In genomic region chr11:60280429-60281414, GRCm38 (mm10) we compare ENCODE assay signal across 11 mouse cellular contexts. TPM values are rescaled to one million over a fixed set of nuclear protein-coding genes. Genes with fewer than 3 reads are reported as not detected.
DNase-seq lines count a peak whose midpoint lies in the region; ATAC-seq and TF ChIP-seq lines count a peak whose summit lies in the region.
"Had no signal": no experiment of that assay in that cellular context is flagged by ENCODE, and none has a peak within 500 bp of the region (broad histone marks: within the 10 kb centered on the region; RNA-seq: fewer than 3 reads in every experiment).

No protein-coding gene starts in this region.

- H3K4me2 ChIP-seq in lung, embryonic 14.5 days = no peak overlapping the region
- no peak overlapping the region for H3K4me2 ChIP-seq in intestine, embryonic 14.5 days (ENCODE audit: low read length)
- peak overlapping the region; percentile 49 for H3K4me2 ChIP-seq in myocyte (ENCODE audit: low read depth)

- no peaks in the 10 kb centered on the region for H3K36me3 ChIP-seq in lung, embryonic 14.5 days (ENCODE audit: insufficient read depth)
- no peaks in the 10 kb centered on the region for H3K36me3 ChIP-seq in intestine, embryonic 14.5 days (ENCODE audit: control insufficient read depth, insufficient read depth, low read length)
- no peaks in the 10 kb centered on the region for H3K36me3 ChIP-seq in myocyte (ENCODE audit: control insufficient read depth, insufficient read depth)

- no peak overlapping the region for H3K4me3 ChIP-seq in lung, embryonic 14.5 days (ENCODE audit: low read depth, low read length)
- H3K4me3 ChIP-seq in intestine, embryonic 14.5 days (ENCODE audit: low read depth, low read length) = no peak overlapping the region
- H3K4me3 ChIP-seq in myocyte = no peak overlapping the region

- H3K27ac ChIP-seq in lung, embryonic 14.5 days (ENCODE audit: low read depth) = peak overlapping the region; percentile 36; the same call in 1 of the 2 replicates
- peak overlapping the region; percentile 43; the same call in 1 of the 2 replicates for H3K27ac ChIP-seq in intestine, embryonic 14.5 days (ENCODE audit: low read depth)

- H3K9ac ChIP-seq in lung, embryonic 14.5 days = no peak overlapping the region
- no peak overlapping the region for H3K9ac ChIP-seq in intestine, embryonic 14.5 days (ENCODE audit: low read length)

- H3K4me1 ChIP-seq in lung, embryonic 14.5 days (ENCODE audit: insufficient read depth) = peaks cover 18% of the 10 kb centered on the region
- peaks cover 35% of the 10 kb centered on the region for H3K4me1 ChIP-seq in intestine, embryonic 14.5 days (replicated peaks; ENCODE audit: control insufficient read depth, insufficient read depth, low read length)

- TF ChIP-seq CTCF in lung, embryonic 14.5 days (IDR thresholded peaks at IDR 0.05; ENCODE audit: low read depth) = peak; percentile 20; the same call in 1 of the 2 replicates

- H3K27me3 ChIP-seq in lung, embryonic 14.5 days (ENCODE audit: insufficient read depth, low read length) = no peaks in the 10 kb centered on the region
- H3K27me3 ChIP-seq in intestine, embryonic 14.5 days (replicated peaks; ENCODE audit: control insufficient read depth, insufficient read depth, low read length) = no peaks in the 10 kb centered on the region
- H3K27me3 ChIP-seq in myocyte (ENCODE audit: control insufficient read depth, insufficient read depth, insufficient read length) = no peaks in the 10 kb centered on the region

- no peak for ATAC-seq in lung, embryonic 14.5 days (ENCODE audit: insufficient read depth)
- no peak for ATAC-seq in intestine, embryonic 14.5 days (replicated peaks; ENCODE audit: low FRiP score, low TSS enrichment, low read depth)
- ATAC-seq in cerebellum, adult (ENCODE audit: insufficient number of reproducible peaks, low FRiP score, low TSS enrichment) = no peak
- ATAC-seq: activated CD4-positive, CD25-positive, alpha-beta regulatory T cell, adult 4 months; CD4-positive, CD25-positive, alpha-beta regulatory T cell, adult 4 months had no signal

- no peak for TF ChIP-seq POLR2A in myocyte (IDR thresholded peaks at IDR 0.05; ENCODE audit: insufficient read length, low read depth)

- H3ac ChIP-seq in myocyte (ENCODE audit: control insufficient read depth, insufficient read length) = no peak overlapping the region

- DNase-seq in embryo, embryonic 11 days = peak; percentile 21
- no peak for DNase-seq in embryo, embryonic 10 days (ENCODE audit: low spot score)
- peak; percentile 82 for DNase-seq in lung, embryonic 14.5 days
- DNase-seq in lung, adult 18-20 months = no peak
- DNase-seq in intestine, embryonic 14.5 days (ENCODE audit: low spot score) = no peak
- no peak for DNase-seq in MN1 (ENCODE audit: low spot score)
- DNase-seq: heart, postnatal 36 days had no signal

- H3K79me2 ChIP-seq in myocyte (ENCODE audit: control insufficient read depth, insufficient read depth) = no peaks in the 10 kb centered on the region

- no peaks in the 10 kb centered on the region for H3K9me3 ChIP-seq in lung, embryonic 14.5 days (ENCODE audit: low read depth, low read length)
- H3K9me3 ChIP-seq in intestine, embryonic 14.5 days (ENCODE audit: control insufficient read depth, low read length) = no peaks in the 10 kb centered on the region

- 61% methylated on average over 11 of the region's 11 CpGs for WGBS in lung, embryonic 14.5 days
- 69% methylated on average over 11 of the region's 11 CpGs for WGBS in intestine, embryonic 14.5 days

TF ChIP-seq in myocyte, 11 proteins besides CTCF, POLR2A, EP300 and RAD21:
- TF ChIP-seq REST (IDR thresholded peaks at IDR 0.05; ENCODE audit: insufficient read depth, insufficient read length) (no peak), TCF12 (IDR thresholded peaks at IDR 0.05; ENCODE audit: insufficient read depth, poor library complexity, severe bottlenecking) (no peak), USF1 (IDR thresholded peaks at IDR 0.05; ENCODE audit: low read depth) (no peak), POLR2AphosphoS2 (IDR thresholded peaks at IDR 0.05; ENCODE audit: insufficient read length, low read depth) (no peak), MYOG (IDR thresholded peaks at IDR 0.05; ENCODE audit: control insufficient read depth in 1 of 3, insufficient read depth in 1 of 3, insufficient read length in 2 of 3, low read depth in 2 of 3) (no peak)

RNA-seq across cellular contexts. Expression of gene Srebf1, which starts 58.3 kb away (rescaled TPM):
- 73.9 and 77.2 TPM in 2 replicates for polyA plus RNA-seq in lung, embryonic 14.5 days (2014; fragmentation: Nextera tagmentation; extraction: Ambion mirVana)
- 85.0 and 97.7 TPM in 2 replicates for polyA plus RNA-seq in intestine, embryonic 14.5 days (2014; fragmentation: Nextera tagmentation; extraction: Ambion mirVana)
- polyA plus RNA-seq in myocyte (2012; fragmentation: generic; extraction: Trizol) = 192 TPM

Comparison
In these comparisons a context has a peak if more than half of its experiments do, and no peak if none do; other contexts are left out.
1. DNase-seq: peak in embryo, embryonic 11 days (single experiment) and lung, embryonic 14.5 days (single experiment); none in embryo, embryonic 10 days (single experiment), lung, adult 18-20 months (0 of 2), intestine, embryonic 14.5 days (single experiment) and MN1 (single experiment).